Mouse (Mus musculus): ENCODE results near the gene Slc17a9. TPM values are rescaled to one million over a fixed set of nuclear protein-coding genes. Genes with fewer than 3 reads are reported as not detected.

Gene Slc17a9
- total and polyA plus RNA-seq, 2 experiments from 2014 or later = 0.55 TPM; not detected in 1

- Histone ChIP-seq H3K36me3 (ENCODE audit: insufficient read depth, low read length) (peaks cover 58% of the 10 kb centered on the region), H3K4me2 (ENCODE audit: low read depth, low read length, poor library complexity, severe bottlenecking) (no peak overlapping the region), H3K27me3 (ENCODE audit: insufficient read depth, low read length) (no peaks in the 10 kb centered on the region), H3K9me3 (ENCODE audit: low read length) (no peaks in the 10 kb centered on the region), H3K27ac (ENCODE audit: low read depth, low read length) (no peak overlapping the region), H3K4me1 (ENCODE audit: insufficient read depth, low read length) (no peaks in the 10 kb centered on the region; the same call in 1 of the 2 replicates), H3K4me3 (ENCODE audit: low read depth, low read length) (no peak overlapping the region), H3K9ac (replicated peaks; ENCODE audit: low read length, poor library complexity, severe bottlenecking) (no peak overlapping the region)
- ATAC-seq (ENCODE audit: low FRiP score) (no peak), DNase-seq (ENCODE audit: low spot score) (no peak)
- 80% methylated on average over 5 of the region's 5 CpGs for WGBS
- no peak for TF ChIP-seq CTCF (IDR thresholded peaks at IDR 0.05)
These were observed 35.2 kb upstream of the Slc17a9 start for GRCm38 (mm10) chr2:180689841-180690240.

GRCm38 (mm10) chr2:180692630-180693029 is 32.4 kb upstream of the Slc17a9 start:
- Histone ChIP-seq H3K4me3 (ENCODE audit: low read depth, low read length) (no peak overlapping the region), H3K9me3 (ENCODE audit: low read length) (no peaks in the 10 kb centered on the region), H3K36me3 (ENCODE audit: insufficient read depth, low read length) (peaks cover 31% of the 10 kb centered on the region), H3K27ac (ENCODE audit: low read depth, low read length) (no peak overlapping the region), H3K4me2 (ENCODE audit: low read depth, low read length, poor library complexity, severe bottlenecking) (no peak overlapping the region), H3K27me3 (ENCODE audit: insufficient read depth, low read length) (no peaks in the 10 kb centered on the region), H3K9ac (replicated peaks; ENCODE audit: low read length, poor library complexity, severe bottlenecking) (no peak overlapping the region), H3K4me1 (ENCODE audit: insufficient read depth, low read length) (no peaks in the 10 kb centered on the region; the same call in 1 of the 2 replicates)
- DNase-seq (ENCODE audit: low spot score) (peak; percentile 61), ATAC-seq (ENCODE audit: low FRiP score) (no peak)
- 0% methylated on average over 1 of the region's 1 CpGs for WGBS
- TF ChIP-seq CTCF (IDR thresholded peaks at IDR 0.05) = no peak

- Histone ChIP-seq H3K27me3 (ENCODE audit: insufficient read depth, low read length) (no peaks in the 10 kb centered on the region), H3K9ac (replicated peaks; ENCODE audit: low read length, poor library complexity, severe bottlenecking) (no peak overlapping the region), H3K27ac (ENCODE audit: low read depth, low read length) (no peak overlapping the region), H3K4me1 (ENCODE audit: insufficient read depth, low read length) (no peaks in the 10 kb centered on the region; the same call in 1 of the 2 replicates), H3K4me3 (ENCODE audit: low read depth, low read length) (no peak overlapping the region), H3K4me2 (ENCODE audit: low read depth, low read length, poor library complexity, severe bottlenecking) (no peak overlapping the region), H3K36me3 (ENCODE audit: insufficient read depth, low read length) (peaks cover 8% of the 10 kb centered on the region), H3K9me3 (ENCODE audit: low read length) (no peaks in the 10 kb centered on the region)
- TF ChIP-seq CTCF (IDR thresholded peaks at IDR 0.05) = no peak
- no peak for DNase-seq (ENCODE audit: low spot score)
- no peak for ATAC-seq (ENCODE audit: low FRiP score)
- WGBS = 48% methylated on average over 2 of the region's 2 CpGs
These were observed 29.9 kb upstream of the Slc17a9 start for GRCm38 (mm10) chr2:180695176-180695575.

GRCm38 (mm10) chr2:180700457-180700856 is 24.6 kb upstream of the Slc17a9 start:
- Histone ChIP-seq H3K27me3 (ENCODE audit: insufficient read depth, low read length) (no peaks in the 10 kb centered on the region), H3K36me3 (ENCODE audit: insufficient read depth, low read length) (no peaks in the 10 kb centered on the region), H3K4me2 (ENCODE audit: low read depth, low read length, poor library complexity, severe bottlenecking) (peak overlapping the region; percentile 77), H3K4me3 (ENCODE audit: low read depth, low read length) (peak overlapping the region; percentile 79; the same call in 1 of the 2 replicates), H3K9me3 (ENCODE audit: low read length) (no peaks in the 10 kb centered on the region), H3K27ac (ENCODE audit: low read depth, low read length) (no peak overlapping the region), H3K9ac (replicated peaks; ENCODE audit: low read length, poor library complexity, severe bottlenecking) (0 out of 2 replicates have a peak overlapping the region, but pooled peaks have one; percentile 92), H3K4me1 (ENCODE audit: insufficient read depth, low read length) (peaks cover 8% of the 10 kb centered on the region)
- ATAC-seq (ENCODE audit: low FRiP score) = no peak
- no peak for DNase-seq (ENCODE audit: low spot score)
- WGBS = 79% methylated on average over 5 of the region's 5 CpGs
- TF ChIP-seq CTCF (IDR thresholded peaks at IDR 0.05) = no peak

GRCm38 (mm10) chr2:180701053-180701766 is 23.9 kb upstream of the Slc17a9 start:
- H3K4me2 ChIP-seq (ENCODE audit: low read depth, low read length, poor library complexity, severe bottlenecking) = peak overlapping the region; percentile 77
- H3K27ac ChIP-seq (ENCODE audit: low read depth, low read length) = peak overlapping the region; percentile 98
- H3K4me1 ChIP-seq (ENCODE audit: insufficient read depth, low read length) = peaks cover 8% of the 10 kb centered on the region
- peak overlapping the region; percentile 79 for H3K4me3 ChIP-seq (ENCODE audit: low read depth, low read length)
- ATAC-seq (ENCODE audit: low FRiP score) (no peak; the same call in 1 of the 2 replicates), DNase-seq (ENCODE audit: low spot score) (peak; percentile 31)
- H3K36me3 ChIP-seq (ENCODE audit: insufficient read depth, low read length) = no peaks in the 10 kb centered on the region
- 7% methylated on average over 26 of the region's 26 CpGs for WGBS
- H3K9me3 ChIP-seq (ENCODE audit: low read length) = no peaks in the 10 kb centered on the region
- no peaks in the 10 kb centered on the region for H3K27me3 ChIP-seq (ENCODE audit: insufficient read depth, low read length)
- TF ChIP-seq CTCF (IDR thresholded peaks at IDR 0.05) = no peak
- peak overlapping the region; percentile 92 for H3K9ac ChIP-seq (replicated peaks; ENCODE audit: low read length, poor library complexity, severe bottlenecking)

All from midbrain, postnatal 0 days (tissue).